Mouse (Mus musculus) MEL-GATA-1-ER (cell line): ENCODE measurements around the gene Mc3r.

Source experiments
- DNase-seq: peaks from one replicate; pipeline ENCODE4 v3.0.0-alpha.2; 2012; ENCODE audit warnings: low read depth; ENCODE audit errors: extremely low read depth

Gene Mc3r

DNA sequence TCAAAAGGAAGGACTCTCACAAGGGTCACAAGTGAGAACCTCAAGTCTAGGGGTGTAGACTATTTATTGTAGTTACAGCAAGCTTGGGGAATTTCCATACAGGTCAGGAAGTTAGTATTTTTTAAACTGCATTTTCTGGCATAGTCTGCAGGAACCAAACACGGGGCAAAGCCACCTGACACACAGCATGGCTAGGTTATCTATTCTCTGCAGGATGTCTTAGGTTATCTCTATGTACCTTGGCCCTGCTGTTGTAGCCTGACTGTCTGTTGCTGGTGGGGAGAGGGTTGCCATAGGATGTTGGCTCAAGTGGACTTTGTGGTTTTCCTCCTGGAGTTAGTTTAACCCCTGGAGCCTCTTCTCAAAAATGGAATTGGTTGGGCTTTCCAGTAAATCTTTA is 49.8 kb downstream of the Mc3r start:
- DNase-seq, result no peak

DNA sequence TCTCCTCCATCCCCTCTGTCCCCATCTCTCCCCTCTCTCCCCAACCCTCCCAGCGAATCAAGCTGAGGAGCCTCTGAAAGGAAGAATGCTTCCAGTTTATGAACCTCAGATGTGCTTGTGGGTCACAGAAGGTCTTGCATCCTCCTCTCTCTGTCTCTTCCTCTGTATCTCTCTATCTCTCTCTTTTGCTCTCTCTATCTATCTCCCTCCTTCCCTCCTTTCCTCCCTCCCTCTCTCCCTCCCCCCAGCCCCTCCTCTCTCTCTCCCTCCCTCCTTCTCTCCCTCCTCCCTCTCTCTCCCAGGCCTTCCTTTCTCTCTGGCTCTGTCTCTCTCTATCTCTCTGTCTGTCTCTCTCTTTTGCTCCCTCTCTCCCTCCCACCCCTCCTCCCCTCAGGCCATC is 50.2 kb downstream of the Mc3r start:
- DNase-seq, result no peak

DNA sequence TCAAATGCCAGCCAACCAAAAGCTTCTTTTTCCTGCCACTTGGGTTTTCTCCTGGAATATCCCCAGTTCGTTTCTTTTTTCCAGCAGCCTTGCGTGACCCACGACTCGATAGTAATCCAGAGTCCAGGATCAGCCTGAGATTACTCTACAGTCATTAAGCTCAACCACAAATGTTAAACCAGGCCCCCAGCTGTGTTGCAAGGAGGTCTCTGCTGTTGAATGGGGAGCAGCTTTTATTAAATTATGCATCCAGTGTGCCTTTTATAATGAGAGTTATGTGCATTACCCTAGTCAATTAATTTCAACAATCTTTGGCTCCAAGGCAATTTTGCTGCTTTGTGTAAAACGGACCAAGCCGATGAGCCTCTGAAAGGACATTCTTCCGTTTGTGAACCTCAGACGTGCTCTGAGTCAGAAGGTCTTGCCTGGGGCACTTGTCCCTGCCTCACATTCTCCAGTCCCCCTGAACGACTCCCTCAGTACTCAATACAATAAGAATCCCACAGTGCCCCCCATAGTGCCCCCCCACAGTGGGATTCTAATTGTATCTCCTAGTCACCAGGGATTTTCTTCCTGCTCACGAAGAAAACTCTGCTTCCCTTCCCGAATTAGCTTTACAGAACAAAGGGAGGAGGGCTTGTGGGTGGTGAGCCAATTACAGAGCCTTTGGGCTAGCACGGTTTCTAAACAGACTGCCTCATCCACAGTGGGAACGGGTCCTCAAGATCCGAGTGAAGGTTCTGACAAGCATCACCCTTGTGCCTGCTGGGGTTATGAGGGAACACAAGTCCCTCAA is 51.0 kb downstream of the Mc3r start:
- DNase-seq, result no peak
